Mouse (Mus musculus) liver, postnatal 0 days (tissue): Measurements from ENCODE around the gene H1foo.

ENCODE experiments used
- CTCF ChIP-seq: sonication (generic); IDR thresholded peaks from 2 replicates; pipeline ENCODE4 v1.5.1; 2016; ENCODE audit warnings: antibody characterized with exemption, low read depth
- EP300 ChIP-seq: IDR thresholded peaks from 2 replicates; pipeline ENCODE4 v1.6.1; 2016; ENCODE audit warnings: antibody characterized with exemption, low read depth, mild to moderate bottlenecking

DNA sequence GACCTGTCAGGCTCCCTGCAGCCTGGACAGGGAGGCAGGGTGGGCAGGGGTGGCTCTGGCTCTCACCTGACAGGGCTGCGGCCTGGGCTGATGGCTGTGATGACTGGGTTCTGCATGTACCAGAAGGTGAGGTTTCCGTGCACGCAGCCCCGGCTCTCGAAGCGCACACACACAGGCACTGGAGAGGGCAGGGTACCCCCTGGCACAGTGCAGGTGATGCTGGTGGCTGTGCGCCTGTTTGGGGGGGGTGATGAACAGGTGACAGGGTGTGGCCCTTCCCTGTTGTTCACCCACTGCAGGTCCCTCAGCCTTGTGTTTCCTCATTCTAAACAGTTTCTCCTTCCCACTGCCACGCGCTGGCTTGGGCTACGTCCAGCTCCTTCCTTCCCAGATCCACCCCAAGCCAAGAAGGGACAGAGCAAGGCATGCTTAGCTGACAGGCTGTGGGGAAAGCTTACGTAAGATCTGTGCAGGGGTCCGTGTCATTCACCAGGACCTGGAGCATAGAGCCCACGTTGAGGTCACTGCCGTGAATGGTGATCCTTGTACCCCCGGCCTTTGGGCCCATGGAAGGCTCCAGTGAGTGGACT lies 22.6 kb downstream of the H1foo start:
- TF ChIP-seq CTCF (no peak), EP300 (no peak)
